Mouse (Mus musculus) large intestine, adult 2 months (tissue): ENCODE results near the gene Entpd2. TPM values are rescaled to one million over a fixed set of nuclear protein-coding genes. Genes with fewer than 3 reads are reported as not detected.

Experiments
- DNase-seq: peaks from one replicate; pipeline ENCODE4 v3.0.0-alpha.2; 2012; ENCODE audit warnings: low read depth, low spot score
- WGBS: fragments of 180-500 bp; shearing (Covaris S2); methylation state at CpG from one replicate; pipeline ENCODE4 v1.1.7; 2018; 5-methylcytosine and 5-hydroxymethylcytosine counted together
- polyA plus RNA-seq: library from polyadenylated mRNA; depleted of rRNA; stranded (reverse); fragments of >200 nt; gene quantifications from 2 replicates; pipeline ENCODE4 v1.2.3, GENCODE M21; 2012; rRNA removed

The Entpd2 gene
- 36.7 and 40.4 TPM in 2 replicates for polyA plus RNA-seq

- WGBS: 2% methylated on average over 57 of the region's 57 CpGs
- DNase-seq: peak; percentile 51
Measured at GRCm38 (mm10) chr2:25395721-25396596, at the start of gene Entpd2. Gene Entpd2, plus strand, starts transcription at chr2:25395874.

- 64% methylated on average over 7 of the region's 7 CpGs for WGBS
Measured at GRCm38 (mm10) chr2:25348162-25348561, 47.5 kb upstream of the Entpd2 start.

GRCm38 (mm10) chr2:25349499-25349898, 46.2 kb upstream of the Entpd2 start:
- no peak for DNase-seq
- WGBS: 93% methylated on average over 4 of the region's 4 CpGs

More at GRCm38 (mm10) chr2:25348162-25348561, 47.5 kb upstream of the Entpd2 start:
- no peak for DNase-seq

- no peak for DNase-seq
- 100% methylated on average over 3 of the region's 3 CpGs for WGBS
Measured at GRCm38 (mm10) chr2:25350701-25351100, 45.0 kb upstream of the Entpd2 start.

- DNase-seq: no peak
- 85% methylated on average over 6 of the region's 6 CpGs for WGBS
Measured at GRCm38 (mm10) chr2:25354211-25354610, 41.5 kb upstream of the Entpd2 start.

- DNase-seq: no peak
- WGBS: 39% methylated on average over 18 of the region's 18 CpGs
Measured at GRCm38 (mm10) chr2:25355419-25356066, 40.1 kb upstream of the Entpd2 start.

GRCm38 (mm10) chr2:25356208-25357079, 39.2 kb upstream of the Entpd2 start, which contains the start of gene Dpp7:
Gene Dpp7, minus strand, starts transcription at chr2:25356359.
- 4% methylated on average over 13 of the region's 13 CpGs for WGBS
- no peak for DNase-seq

GRCm38 (mm10) chr2:25359848-25360247, 35.8 kb upstream of the Entpd2 start:
- WGBS: 74% methylated on average over 4 of the region's 4 CpGs
- DNase-seq: no peak

- DNase-seq: peak; percentile 78
- 24% methylated on average over 13 of the region's 13 CpGs for WGBS
Measured at GRCm38 (mm10) chr2:25363478-25364178, 32.0 kb upstream of the Entpd2 start.

- 58% methylated on average over 4 of the region's 4 CpGs for WGBS
- no peak for DNase-seq
Measured at GRCm38 (mm10) chr2:25364313-25364712, 31.4 kb upstream of the Entpd2 start.

- WGBS: 38% methylated on average over 9 of the region's 9 CpGs
- no peak for DNase-seq
Measured at GRCm38 (mm10) chr2:25364761-25365090, 30.9 kb upstream of the Entpd2 start.

GRCm38 (mm10) chr2:25365091-25365761, 30.4 kb upstream of the Entpd2 start, which contains the start of gene Uap1l1:
Gene Uap1l1, minus strand, starts transcription at chr2:25365682.
- DNase-seq: no peak
- under 1% methylated on average over 54 of the region's 54 CpGs for WGBS

GRCm38 (mm10) chr2:25369996-25370395, 25.7 kb upstream of the Entpd2 start:
- DNase-seq: no peak
- 91% methylated on average over 3 of the region's 3 CpGs for WGBS

GRCm38 (mm10) chr2:25371764-25372643, 23.7 kb upstream of the Entpd2 start, which contains the start of gene Sapcd2:
Gene Sapcd2, plus strand, starts transcription at chr2:25372321.
- DNase-seq: no peak
- WGBS: 2% methylated on average over 65 of the region's 65 CpGs

- DNase-seq: no peak
- WGBS: 2% methylated on average over 42 of the region's 42 CpGs
Measured at GRCm38 (mm10) chr2:25372644-25373391, 22.9 kb upstream of the Entpd2 start.

GRCm38 (mm10) chr2:25373431-25373830, 22.2 kb upstream of the Entpd2 start:
- no peak for DNase-seq
- 13% methylated on average over 2 of the region's 2 CpGs for WGBS

- 67% methylated on average over 4 of the region's 4 CpGs for WGBS
- DNase-seq: no peak
Measured at GRCm38 (mm10) chr2:25376589-25376988, 19.1 kb upstream of the Entpd2 start.
